Mouse (Mus musculus) gastrocnemius, postnatal 36 days (tissue): ENCODE data around the gene Padi6. TPM values are rescaled to one million over a fixed set of nuclear protein-coding genes. Genes with fewer than 3 reads are reported as not detected.

Experiments
- DNase-seq, 2 experiments: peaks; one replicate each; pipeline ENCODE4 v3.0.0; 2022
- intact Hi-C: fragments of 180-260 bp; cut with DNase I; formaldehyde crosslinking; loops from one replicate; pipeline ENCODE4 v1.15.1; 2025
- total RNA-seq, 2 experiments: library from RNA; stranded (reverse); gene quantifications; 2 replicates each; pipeline ENCODE4 v1.2.3; 2021

The Padi6 gene
- total RNA-seq, 2 experiments from 2014 or later = not detected

GRCm38 (mm10) chr4:140710781-140711180 lies 31.7 kb downstream of the Padi6 start:
- intact Hi-C loops = no loop called here
- DNase-seq = no peak

GRCm38 (mm10) chr4:140709617-140710016 lies 32.8 kb downstream of the Padi6 start:
- intact Hi-C loops = no loop called here

DNA sequence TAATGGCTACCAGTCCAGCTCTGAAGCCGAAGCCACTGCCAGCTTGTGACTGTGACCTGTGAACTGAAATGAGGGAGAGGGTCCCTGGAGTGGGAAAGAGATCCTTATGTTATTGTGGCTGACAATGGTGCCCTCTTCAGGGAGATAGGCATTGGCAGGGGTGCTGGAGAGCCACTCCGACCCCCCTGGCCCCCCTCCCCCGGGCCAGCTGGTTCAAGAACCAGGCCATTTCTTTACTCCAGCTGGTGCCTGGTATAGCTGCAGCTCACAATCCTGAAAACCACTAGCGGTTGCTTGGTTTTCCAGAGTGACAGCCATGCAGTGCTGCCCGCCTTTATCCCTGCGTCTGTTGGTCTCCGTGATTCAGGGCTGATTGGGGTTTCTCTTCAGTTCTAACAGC lies 33.3 kb downstream of the Padi6 start:
- intact Hi-C loops = no loop called here

More at GRCm38 (mm10) chr4:140709617-140710016, 32.8 kb downstream of the Padi6 start:
- no peak for DNase-seq

GRCm38 (mm10) chr4:140708297-140708927 lies 34.0 kb downstream of the Padi6 start:
- no peak for DNase-seq
- intact Hi-C loops = no loop called here

More for the DNA sequence above, 33.3 kb downstream of the Padi6 start:
- no peak for DNase-seq

DNA sequence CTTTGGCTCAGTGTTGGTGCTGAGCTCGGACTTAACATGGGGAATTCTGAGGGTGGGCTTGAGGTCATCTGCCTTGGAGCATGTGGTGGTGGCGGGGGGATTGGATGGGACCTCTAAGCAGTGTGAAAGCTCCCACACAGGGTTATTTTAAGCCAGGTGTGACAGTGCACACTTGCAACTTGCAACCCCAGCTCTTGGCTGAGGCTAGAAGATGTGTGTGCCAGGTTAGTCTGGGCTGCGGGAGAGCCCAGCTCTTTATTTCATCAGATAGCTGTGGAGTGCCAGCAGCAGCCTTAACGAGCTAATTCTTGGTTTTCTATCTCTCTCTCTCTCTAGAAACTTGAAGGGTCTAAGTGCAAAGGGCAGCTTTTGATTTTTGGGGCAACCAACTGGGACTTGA lies 34.8 kb downstream of the Padi6 start:
- DNase-seq = no peak
- intact Hi-C loops = no loop called here

DNA sequence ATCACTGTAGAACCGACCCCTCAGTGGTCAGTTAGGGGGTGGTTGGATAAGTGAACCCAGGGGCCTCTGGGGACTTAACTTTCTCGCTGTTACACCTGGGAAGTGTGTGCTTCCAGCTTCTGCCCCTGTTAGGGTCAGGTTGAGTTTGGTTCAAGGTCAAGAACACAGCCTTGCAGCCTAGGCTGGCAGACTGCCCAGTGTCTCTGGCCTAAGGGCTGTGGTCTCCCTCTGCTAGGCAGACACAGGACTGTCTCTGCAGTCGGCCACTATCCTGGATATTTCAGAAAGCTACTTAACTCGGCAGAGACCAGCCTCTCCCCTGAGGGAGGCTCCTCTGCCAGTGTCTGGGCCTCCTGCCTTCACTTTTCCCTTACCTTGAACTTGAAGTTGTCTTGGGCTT lies 38.3 kb downstream of the Padi6 start:
- intact Hi-C loops = no loop called here
- DNase-seq = no peak

- intact Hi-C loops = no loop called here
- DNase-seq = no peak
Observed at GRCm38 (mm10) chr4:140703636-140704035, 38.8 kb downstream of the Padi6 start.

DNA sequence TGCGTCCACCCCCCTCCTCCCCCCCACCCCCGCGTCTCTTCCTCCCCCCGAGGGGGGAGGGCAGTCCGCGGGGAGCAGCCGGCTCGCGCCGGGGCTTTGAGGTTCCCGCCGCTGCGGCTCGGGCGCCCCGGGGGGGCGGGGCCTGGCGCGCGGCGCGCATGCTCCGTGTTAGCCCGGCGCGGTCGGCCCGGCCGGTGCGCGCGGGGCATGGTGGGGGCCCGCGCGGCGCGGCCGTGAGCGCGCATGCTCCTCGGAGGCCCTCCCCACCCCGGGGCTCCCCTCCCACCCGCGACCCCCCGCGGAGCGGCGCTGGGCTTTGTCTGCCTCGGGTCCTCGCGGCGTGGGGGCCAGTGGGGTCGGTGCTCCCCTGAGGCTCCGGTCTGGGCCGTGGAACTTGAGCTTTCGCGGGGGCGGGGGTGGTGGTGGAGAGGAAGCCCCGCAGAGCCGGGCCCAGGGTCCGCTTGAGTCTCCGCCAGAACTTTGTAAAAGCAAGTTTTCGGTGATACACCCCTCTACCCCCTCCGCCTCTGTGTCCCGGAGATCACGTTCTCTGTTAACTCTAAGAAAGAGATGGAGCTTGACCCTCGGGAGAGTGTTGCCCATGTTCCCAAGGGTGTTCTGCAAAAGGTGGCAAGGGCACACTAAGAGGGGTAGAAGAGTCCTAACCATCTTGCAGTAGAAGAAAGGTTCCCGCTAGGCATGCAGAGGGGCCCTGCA lies 39.7 kb downstream of the Padi6 start:
- intact Hi-C loops = no loop called here
- peak; percentile 80 to 81 for DNase-seq

DNA sequence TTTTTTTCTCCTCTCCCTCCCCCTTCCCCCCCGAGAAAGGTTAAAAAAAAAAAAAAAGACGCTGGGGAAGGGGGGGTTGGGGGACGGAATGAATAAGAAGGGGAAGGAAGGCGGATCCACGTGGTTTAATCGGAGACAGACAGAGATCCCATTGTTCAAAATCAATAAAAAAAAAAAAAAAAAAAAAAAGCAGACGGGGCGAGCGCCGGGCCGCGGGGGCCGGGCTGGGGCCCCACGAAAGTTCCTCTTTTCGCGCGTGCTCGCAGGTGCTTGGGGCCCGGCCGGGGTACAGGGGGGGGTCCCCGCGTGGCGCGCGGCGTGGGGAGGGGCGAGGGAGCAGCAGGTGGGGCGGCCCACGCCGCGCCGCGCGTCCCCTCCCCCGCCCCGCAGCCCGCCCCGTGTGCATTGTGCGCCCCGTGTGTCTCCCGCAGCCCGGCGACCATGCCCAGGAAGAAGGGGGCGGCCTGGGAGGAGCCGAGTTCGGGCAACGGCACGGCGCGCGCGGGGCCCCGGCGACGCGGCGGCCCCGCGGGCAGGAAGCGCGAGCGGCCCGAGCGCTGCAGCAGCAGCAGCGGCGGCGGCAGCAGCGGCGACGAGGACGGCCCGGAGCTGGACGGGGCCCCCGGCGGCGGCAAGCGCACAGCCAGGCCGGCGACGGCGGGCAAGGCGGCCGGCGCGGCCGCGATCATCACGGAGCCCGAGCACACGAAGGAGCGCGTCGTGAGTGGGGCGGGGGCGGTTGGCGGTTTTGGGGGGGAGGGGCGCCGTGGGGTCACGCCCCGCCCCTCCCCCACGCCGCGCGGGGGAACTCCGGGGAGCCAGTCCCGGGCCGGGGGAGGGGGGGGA lies 40.5 kb downstream of the Padi6 start:
- intact Hi-C loops = no loop called here
- no peak for DNase-seq

DNA sequence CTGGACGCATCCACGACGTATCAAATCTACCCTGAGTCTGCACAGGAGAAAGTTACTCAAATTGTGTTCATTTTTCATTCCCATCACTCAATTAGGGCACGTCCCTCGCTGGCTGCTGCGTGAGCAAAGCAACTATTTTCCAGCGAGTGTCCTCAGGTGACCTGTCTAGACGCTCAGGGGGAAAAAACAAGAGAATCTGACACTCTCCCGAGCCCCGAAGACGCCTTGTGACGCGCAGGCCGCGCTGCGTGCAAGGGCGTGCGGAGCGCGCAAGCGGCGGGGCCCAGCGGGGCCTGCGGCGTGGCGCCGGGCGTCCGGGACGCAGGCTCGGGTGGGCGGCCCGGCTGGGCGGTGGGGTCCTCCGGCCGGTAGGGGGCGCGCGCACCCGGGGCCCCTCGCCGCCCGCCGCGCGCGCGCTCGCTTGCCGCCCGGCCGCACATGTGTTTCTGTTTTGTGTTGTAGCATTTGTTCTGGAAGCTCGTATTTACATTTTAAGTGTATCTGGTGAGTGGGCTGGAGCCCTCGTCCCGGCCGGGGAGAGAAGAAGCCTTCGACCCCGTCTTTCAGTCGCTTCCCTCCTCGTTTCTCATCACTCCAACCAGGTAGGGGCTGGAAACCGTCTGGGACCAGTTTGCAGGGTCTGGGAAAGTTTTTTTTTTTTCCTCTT lies 41.3 kb downstream of the Padi6 start:
- intact Hi-C loops = no loop called here
- DNase-seq = peak; percentile 74 to 76

GRCm38 (mm10) chr4:140700269-140701018 lies 42.0 kb downstream of the Padi6 start, which contains the start of gene Rcc2:
Rcc2 (plus strand) TSS chr4:140700541.
- intact Hi-C loops = no loop called here

DNA sequence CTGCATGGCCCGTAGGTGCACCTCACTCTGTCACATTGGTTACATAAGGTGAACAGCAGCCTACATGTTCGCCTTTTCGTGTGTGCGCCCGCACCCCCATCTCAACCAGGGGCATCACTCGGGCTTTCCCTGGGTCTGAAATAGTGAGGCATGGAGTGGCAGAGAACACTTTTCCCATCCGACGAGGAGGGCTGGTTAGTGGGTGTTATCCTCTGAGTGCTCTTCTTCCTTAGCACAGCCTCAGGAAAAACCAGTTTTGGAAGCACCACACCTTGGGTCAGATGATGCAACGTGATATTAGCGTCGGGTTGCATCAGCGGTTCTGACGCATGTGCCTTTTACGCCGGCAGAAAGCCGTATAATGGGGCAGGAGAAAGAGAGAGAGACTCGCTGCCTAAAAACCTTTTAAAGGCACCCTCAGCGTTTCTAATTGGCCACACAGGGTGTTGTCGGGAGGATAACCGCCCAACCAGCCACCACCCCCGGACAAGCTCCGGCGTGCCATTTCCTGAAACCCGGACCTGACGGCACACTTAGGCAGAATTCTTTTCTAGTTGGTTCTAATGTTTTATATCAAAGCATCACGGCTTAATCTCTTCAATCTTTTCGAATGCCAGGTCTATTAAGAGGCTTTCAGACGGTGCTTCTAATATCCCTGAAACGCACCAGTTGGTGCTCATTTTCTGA lies 42.9 kb downstream of the Padi6 start:
- intact Hi-C loops = no loop called here
- peak; percentile 47 to 56 for DNase-seq

More at GRCm38 (mm10) chr4:140700269-140701018, 42.0 kb downstream of the Padi6 start, which contains the start of gene Rcc2:
- DNase-seq = no peak

GRCm38 (mm10) chr4:140695675-140696585 lies 46.5 kb downstream of the Padi6 start:
- intact Hi-C loops = no loop called here

DNA sequence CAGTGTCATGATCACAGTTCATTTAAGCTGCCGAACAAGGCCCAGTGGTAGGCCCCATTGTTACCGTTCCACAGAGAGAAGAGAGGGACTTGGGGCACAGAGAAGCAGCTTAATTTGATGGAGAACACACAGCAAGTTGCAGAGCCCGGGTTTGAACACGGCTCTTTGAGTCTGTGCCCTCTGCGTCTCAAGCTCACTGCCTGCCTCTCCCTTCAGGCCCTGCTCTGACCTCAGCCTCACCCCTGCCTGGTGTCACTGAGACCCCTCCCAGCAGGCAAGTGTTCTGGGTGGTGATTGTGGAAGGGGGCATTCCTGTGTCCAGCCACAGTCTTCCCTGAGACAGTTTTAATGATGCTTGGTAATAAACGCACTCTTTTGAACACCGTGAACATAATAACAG lies 47.3 kb downstream of the Padi6 start:
- intact Hi-C loops = no loop called here

More at GRCm38 (mm10) chr4:140695675-140696585, 46.5 kb downstream of the Padi6 start:
- DNase-seq = no peak

DNA sequence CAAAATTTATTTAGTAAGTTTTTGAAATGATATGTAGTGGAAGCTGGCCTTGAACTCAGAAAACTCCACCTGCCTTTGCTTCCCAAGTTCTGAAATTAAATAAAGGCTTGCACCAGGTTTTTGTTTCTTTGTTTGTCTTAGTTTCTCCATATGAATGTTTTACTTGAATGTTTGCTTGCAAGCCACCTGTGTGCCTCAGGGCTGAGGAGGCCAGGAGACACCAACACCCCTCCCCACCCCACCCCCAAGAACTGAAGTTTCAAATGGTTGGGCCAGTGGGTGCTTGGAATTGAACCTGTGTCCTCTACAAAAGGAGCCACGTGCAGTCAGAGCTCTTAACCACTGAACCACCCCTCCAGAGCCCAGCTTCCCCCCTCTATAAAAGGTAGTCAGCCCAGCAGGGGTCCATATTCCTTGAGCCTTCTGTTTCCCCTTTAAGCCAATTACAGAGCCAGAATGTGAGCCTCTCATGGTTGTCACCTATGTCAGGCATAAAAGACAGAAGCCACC lies 47.8 kb downstream of the Padi6 start:
- intact Hi-C loops = no loop called here
- DNase-seq = no peak

More for the DNA sequence above, 47.3 kb downstream of the Padi6 start:
- no peak for DNase-seq

- no peak for DNase-seq
- intact Hi-C loops = no loop called here
Observed at GRCm38 (mm10) chr4:140693513-140693912, 48.9 kb downstream of the Padi6 start.

DNA sequence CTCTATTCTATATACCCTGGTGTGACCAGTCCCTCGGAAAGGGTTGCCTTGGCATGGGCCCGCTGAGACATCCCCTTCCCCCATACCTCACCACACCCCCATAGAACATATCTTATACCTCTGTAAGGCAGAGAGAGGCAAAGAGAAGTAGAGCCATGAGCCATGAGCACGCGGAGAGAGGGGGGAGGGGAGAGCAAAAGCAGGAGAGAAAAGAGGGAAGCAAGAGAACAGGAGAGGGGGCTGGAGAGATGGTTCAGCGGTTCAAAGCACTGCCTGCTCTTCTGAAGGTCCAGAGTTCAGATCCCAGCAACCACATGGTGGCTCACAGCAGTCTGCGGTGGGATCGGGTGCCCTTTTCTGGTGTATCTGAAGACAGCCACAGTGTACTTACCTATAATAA lies 51.0 kb downstream of the Padi6 start:
- intact Hi-C loops = no loop called here
- DNase-seq = no peak
